Mouse (Mus musculus) olfactory bulb, adult 2 months (tissue): ENCODE data around the gene Adamts12.

Experiments used
- CTCF ChIP-seq: fragments of 200-500 bp; IDR thresholded peaks from 2 replicates; pipeline ENCODE4 v1.5.1; 2012; ENCODE audit warnings: low read depth, mild to moderate bottlenecking, low read length, moderate library complexity; ENCODE audit not compliant: insufficient read depth
- POLR2A ChIP-seq: fragments of 200-500 bp; IDR thresholded peaks from 2 replicates; pipeline ENCODE4 v1.6.1; 2012; ENCODE audit warnings: mild to moderate bottlenecking, low read depth, low read length, moderate library complexity; ENCODE audit not compliant: insufficient read depth

- no peak for TF ChIP-seq CTCF
- TF ChIP-seq POLR2A, result no peak
These were observed 306.0 kb downstream of the Adamts12 start for GRCm38 (mm10) chr15:11370477-11371085.
